Mouse (Mus musculus) central nervous system, embryonic 11.5 days (tissue): ENCODE results near the gene Kirrel3. TPM values are rescaled to one million over a fixed set of nuclear protein-coding genes. Genes with fewer than 3 reads are reported as not detected.

ENCODE experiments used
- polyA plus RNA-seq: library from polyadenylated mRNA; depleted of rRNA; stranded (reverse); fragments of >200 nt; gene quantifications from 2 replicates; pipeline ENCODE4 v1.2.3, GENCODE M21; 2012; rRNA removed

The Kirrel3 gene
- polyA plus RNA-seq = 3.4 and 4.4 TPM in 2 replicates

GRCm38 (mm10) chr9:34485759-34486431 lies at the start of gene Kirrel3:
Kirrel3 (plus strand) TSS chr9:34485894.

